Mouse (Mus musculus): Measurements from ENCODE around the gene Traf3ip1. TPM values are rescaled to one million over a fixed set of nuclear protein-coding genes. Genes with fewer than 3 reads are reported as not detected.

Gene Traf3ip1
- polyA plus RNA-seq (2012; fragmentation: generic; extraction: Trizol), result 1 to 10 TPM; 1.4 to 4.3 TPM

GRCm38 (mm10) chr1:91494457-91495140, at the start of gene Traf3ip1:
TSS of gene Traf3ip1 (plus strand) at chr1:91494647.

GRCm38 (mm10) chr1:91459059-91459809, 35.2 kb upstream of the Traf3ip1 start, which contains the start of gene Per2:
TSS of gene Per2 (minus strand) at chr1:91459324.

GRCm38 (mm10) chr1:91540271-91540826, 45.9 kb downstream of the Traf3ip1 start, which contains the start of gene Asb1:
TSS of gene Asb1 (plus strand) at chr1:91540544.

Other genes with a start within 250 kb of the Traf3ip1 start
- gene Ube2f, start 244.3 kb upstream of the Traf3ip1 start, polyA plus RNA-seq (2012; fragmentation: generic; extraction: Trizol), result 10 to 100 TPM; 12.7 to 24.1 TPM
- 10 to 100 TPM in 1 of 2 experiments, 1 to 10 TPM in 1; 8.1 to 11.2 TPM for gene Scly, start 196.3 kb upstream of the Traf3ip1 start, polyA plus RNA-seq (2012; fragmentation: generic; extraction: Trizol)
- under 1 TPM; 0.02 to 0.33 TPM for gene Espnl, start 172.6 kb upstream of the Traf3ip1 start, polyA plus RNA-seq (2012; fragmentation: generic; extraction: Trizol)
- under 1 TPM; 0.04 to 0.57 TPM for gene Klhl30, start 143.6 kb upstream of the Traf3ip1 start, polyA plus RNA-seq (2012; fragmentation: generic; extraction: Trizol)
- gene Erfe, start 128.2 kb upstream of the Traf3ip1 start, polyA plus RNA-seq (2012; fragmentation: generic; extraction: Trizol), result under 1 TPM in 1 of 2 experiments, not detected in 1; 0.07 TPM
- gene Ilkap, start 95.8 kb upstream of the Traf3ip1 start, polyA plus RNA-seq (2012; fragmentation: generic; extraction: Trizol), result 10 to 100 TPM; 47.7 to 64.5 TPM
- gene Hes6, start 80.6 kb upstream of the Traf3ip1 start, polyA plus RNA-seq (2012; fragmentation: generic; extraction: Trizol), result 10 to 100 TPM; 29.4 to 52.4 TPM
- gene Per2, start 35.3 kb upstream of the Traf3ip1 start, polyA plus RNA-seq (2012; fragmentation: generic; extraction: Trizol), result 1 to 10 TPM in 1 of 2 experiments, under 1 TPM in 1; 0.07 to 2.8 TPM
- gene Asb1, start 45.9 kb downstream of the Traf3ip1 start, polyA plus RNA-seq (2012; fragmentation: generic; extraction: Trizol), result 1 to 10 TPM; 5.1 to 7.5 TPM

All from C3H10T1/2 (cell line).